Mouse (Mus musculus) E14TG2a.4 (cell line): ENCODE measurements around the gene Ankrd54.

Experiments
- H3K27me3 ChIP-seq: 2 replicates; pipeline ENCODE4 v1.6.1; 2014; ENCODE audit warnings: low read length, control low read depth; ENCODE audit not compliant: insufficient read depth
- H3K36me3 ChIP-seq: 2 replicates; pipeline ENCODE4 v1.6.1; 2014; ENCODE audit warnings: low read length, control low read depth; ENCODE audit not compliant: insufficient read depth
- H3K4me1 ChIP-seq: replicated peaks from 2 replicates; pipeline ENCODE4 v1.6.1; 2014; ENCODE audit warnings: low read depth, low read length, control low read depth
- H3K4me3 ChIP-seq: replicated peaks from 2 replicates; pipeline ENCODE4 v1.5.1; 2014; ENCODE audit warnings: mild to moderate bottlenecking, low read length
- H3K9me3 ChIP-seq: 2 replicates; pipeline ENCODE4 v1.6.1; 2014; ENCODE audit warnings: low read length, control low read depth
- CTCF ChIP-seq: conservative IDR thresholded peaks from 2 replicates; pipeline ENCODE4 v1.5.1; 2014; ENCODE audit warnings: low read length
- NANOG ChIP-seq: IDR thresholded peaks from 2 replicates; pipeline ENCODE4 v1.6.1; 2014; ENCODE audit warnings: borderline replicate concordance, low read length, mixed read lengths
- POU5F1 ChIP-seq: IDR thresholded peaks from 2 replicates; pipeline ENCODE4 v1.6.1; 2014; ENCODE audit warnings: low read length, borderline replicate concordance

Ankrd54 gene

GRCm38 (mm10) chr15:79095483-79095882, 32.8 kb upstream of the Ankrd54 start:
- Histone ChIP-seq H3K9me3 (no peaks in the 10 kb centered on the region), H3K27me3 (no peaks in the 10 kb centered on the region), H3K4me3 (no peak overlapping the region), H3K36me3 (peaks cover 65% of the 10 kb centered on the region), H3K4me1 (peaks cover 66% of the 10 kb centered on the region)
- TF ChIP-seq CTCF (no peak), NANOG (no peak), POU5F1 (no peak)

- H3K4me3 ChIP-seq, result no peak overlapping the region
- H3K9me3 ChIP-seq, result no peaks in the 10 kb centered on the region
- peaks cover 88% of the 10 kb centered on the region for H3K36me3 ChIP-seq
- TF ChIP-seq NANOG (no peak), POU5F1 (no peak), CTCF (no peak)
- H3K27me3 ChIP-seq, result no peaks in the 10 kb centered on the region
- H3K4me1 ChIP-seq, result peaks cover 65% of the 10 kb centered on the region
Observed at GRCm38 (mm10) chr15:79093083-79093839, 30.6 kb upstream of the Ankrd54 start.

GRCm38 (mm10) chr15:79092284-79092683, 29.6 kb upstream of the Ankrd54 start:
- TF ChIP-seq POU5F1, result no peak
- no peak for TF ChIP-seq CTCF
- no peak for TF ChIP-seq NANOG
- H3K4me3 ChIP-seq, result no peak overlapping the region
- H3K27me3 ChIP-seq, result no peaks in the 10 kb centered on the region
- H3K4me1 ChIP-seq, result peaks cover 61% of the 10 kb centered on the region
- H3K9me3 ChIP-seq, result no peaks in the 10 kb centered on the region
- peaks cover 96% of the 10 kb centered on the region for H3K36me3 ChIP-seq

GRCm38 (mm10) chr15:79079567-79079966, 16.9 kb upstream of the Ankrd54 start:
- H3K36me3 ChIP-seq, result peaks cover 87% of the 10 kb centered on the region

GRCm38 (mm10) chr15:79075658-79076365, 13.1 kb upstream of the Ankrd54 start:
- Histone ChIP-seq H3K27me3 (no peaks in the 10 kb centered on the region), H3K36me3 (peaks cover 50% of the 10 kb centered on the region), H3K4me1 (peaks cover 76% of the 10 kb centered on the region), H3K9me3 (no peaks in the 10 kb centered on the region), H3K4me3 (peak overlapping the region; percentile 100)
- TF ChIP-seq CTCF (no peak), POU5F1 (no peak), NANOG (no peak)

More at GRCm38 (mm10) chr15:79079567-79079966, 16.9 kb upstream of the Ankrd54 start:
- no peaks in the 10 kb centered on the region for H3K27me3 ChIP-seq
- peaks cover 72% of the 10 kb centered on the region for H3K4me1 ChIP-seq
- no peaks in the 10 kb centered on the region for H3K9me3 ChIP-seq
- TF ChIP-seq POU5F1, result no peak
- no peak for TF ChIP-seq CTCF
- TF ChIP-seq NANOG, result no peak
- no peak overlapping the region for H3K4me3 ChIP-seq

- Histone ChIP-seq H3K36me3 (peaks cover 43% of the 10 kb centered on the region), H3K4me1 (peaks cover 74% of the 10 kb centered on the region), H3K9me3 (no peaks in the 10 kb centered on the region), H3K4me3 (peak within 1 kb of the TSS; percentile 100), H3K27me3 (no peaks in the 10 kb centered on the region)
- TF ChIP-seq CTCF, result no peak
- no peak for TF ChIP-seq POU5F1
- TF ChIP-seq NANOG, result no peak
Observed at GRCm38 (mm10) chr15:79074913-79075532, 12.3 kb upstream of the Ankrd54 start, which contains the start of gene Eif3l. TSS of gene Eif3l (plus strand) at chr15:79075179.

- no peaks in the 10 kb centered on the region for H3K27me3 ChIP-seq
Observed at GRCm38 (mm10) chr15:79074446-79074845, 11.8 kb upstream of the Ankrd54 start.

GRCm38 (mm10) chr15:79073752-79074151, 11.1 kb upstream of the Ankrd54 start:
- H3K36me3 ChIP-seq, result peaks cover 30% of the 10 kb centered on the region
- H3K27me3 ChIP-seq, result no peaks in the 10 kb centered on the region
- peak overlapping the region; percentile 100; the same call in 1 of the 2 replicates for H3K4me3 ChIP-seq
- TF ChIP-seq POU5F1 (no peak), NANOG (no peak), CTCF (no peak)
- peaks cover 67% of the 10 kb centered on the region for H3K4me1 ChIP-seq
- no peaks in the 10 kb centered on the region for H3K9me3 ChIP-seq

More at GRCm38 (mm10) chr15:79074446-79074845, 11.8 kb upstream of the Ankrd54 start:
- H3K4me1 ChIP-seq, result peaks cover 69% of the 10 kb centered on the region
- no peak for TF ChIP-seq POU5F1
- no peak for TF ChIP-seq CTCF
- TF ChIP-seq NANOG, result no peak
- peaks cover 37% of the 10 kb centered on the region for H3K36me3 ChIP-seq
- H3K4me3 ChIP-seq, result peak overlapping the region; percentile 100
- no peaks in the 10 kb centered on the region for H3K9me3 ChIP-seq
